ENCODE assay signal across 9 mouse cellular contexts in the genomic region with DNA sequence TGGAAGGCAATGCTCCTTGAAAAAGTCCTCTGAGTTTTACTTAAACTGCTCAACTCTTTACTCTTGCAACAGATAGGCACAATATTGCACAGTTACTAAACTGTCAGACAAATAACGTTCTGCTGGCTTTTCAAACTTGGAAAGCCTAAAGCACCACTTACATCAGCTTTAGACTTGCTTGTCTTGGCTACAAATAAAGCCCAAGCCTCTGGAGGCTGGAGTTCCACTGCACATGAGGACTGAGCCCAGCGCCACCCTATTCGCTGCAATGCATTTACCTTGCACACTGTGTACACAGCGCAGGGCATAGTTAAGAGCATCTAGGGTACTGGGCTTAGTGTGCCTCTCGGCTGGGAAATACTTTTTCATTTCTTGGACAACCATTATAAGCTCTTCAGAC. TPM values are rescaled to one million over a fixed set of nuclear protein-coding genes. Genes with fewer than 3 reads are reported as not detected.
DNase-seq lines count a peak whose midpoint lies in the region; ATAC-seq lines count a peak whose summit lies in the region.
"Had no signal": no experiment of that assay in that cellular context is flagged by ENCODE, and none has a peak within 500 bp of the region (broad histone marks: within the 10 kb centered on the region; RNA-seq: fewer than 3 reads in every experiment).

No protein-coding gene starts in this region.

- peak overlapping the region; percentile 94 for H3K4me2 ChIP-seq in neural tube, embryonic 11.5 days (ENCODE audit: low read depth)
- peak overlapping the region; percentile 97 for H3K4me2 ChIP-seq in forebrain, embryonic 13.5 days
- peak overlapping the region; percentile 99 for H3K4me2 ChIP-seq in hindbrain, embryonic 16.5 days (ENCODE audit: low read length)
- H3K4me2 ChIP-seq in liver, embryonic 12.5 days: peak overlapping the region; percentile 99
- H3K4me2 ChIP-seq in neural tube, embryonic 13.5 days: peak overlapping the region; percentile 97

- H3K36me3 ChIP-seq in neural tube, embryonic 11.5 days (ENCODE audit: control insufficient read depth, insufficient read depth, low read length): no peaks in the 10 kb centered on the region
- H3K36me3 ChIP-seq in forebrain, embryonic 13.5 days (ENCODE audit: poor library complexity, severe bottlenecking): peaks cover 19% of the 10 kb centered on the region
- H3K36me3 ChIP-seq in hindbrain, embryonic 16.5 days (ENCODE audit: control insufficient read depth, insufficient read depth, low read length): 0 out of 2 replicates have a peak, but pooled peaks cover 3% of the 10 kb centered on the region
- H3K36me3 ChIP-seq in liver, embryonic 12.5 days: peaks cover 24% of the 10 kb centered on the region
- peaks cover 17% of the 10 kb centered on the region for H3K36me3 ChIP-seq in neural tube, embryonic 13.5 days

- ATAC-seq in neural tube, embryonic 11.5 days (ENCODE audit: insufficient read depth, low FRiP score, low TSS enrichment): no peak
- ATAC-seq in forebrain, embryonic 13.5 days: no peak
- no peak for ATAC-seq in hindbrain, embryonic 16.5 days
- no peak for ATAC-seq in liver, embryonic 12.5 days
- ATAC-seq in neural tube, embryonic 13.5 days (ENCODE audit: low read depth): no peak
- ATAC-seq: Patski had no signal

- H3K27ac ChIP-seq in neural tube, embryonic 11.5 days (ENCODE audit: low read depth, low read length): no peak overlapping the region
- no peak overlapping the region for H3K27ac ChIP-seq in forebrain, embryonic 13.5 days
- no peak overlapping the region for H3K27ac ChIP-seq in hindbrain, embryonic 16.5 days (ENCODE audit: low read depth, low read length)
- H3K27ac ChIP-seq in liver, embryonic 12.5 days: no peak overlapping the region
- no peak overlapping the region for H3K27ac ChIP-seq in neural tube, embryonic 13.5 days (replicated peaks)

- no peaks in the 10 kb centered on the region for H3K27me3 ChIP-seq in neural tube, embryonic 11.5 days (ENCODE audit: control insufficient read depth, insufficient read depth, low read length)
- peaks cover 7% of the 10 kb centered on the region; the same call in 1 of the 2 replicates for H3K27me3 ChIP-seq in forebrain, embryonic 13.5 days
- 0 out of 2 replicates have a peak, but pooled peaks cover 2% of the 10 kb centered on the region for H3K27me3 ChIP-seq in hindbrain, embryonic 16.5 days (replicated peaks; ENCODE audit: control insufficient read depth, insufficient read depth, low read length)
- no peaks in the 10 kb centered on the region for H3K27me3 ChIP-seq in liver, embryonic 12.5 days (replicated peaks)
- peaks cover 13% of the 10 kb centered on the region for H3K27me3 ChIP-seq in neural tube, embryonic 13.5 days
- H3K27me3 ChIP-seq: Patski had no signal

- WGBS in neural tube, embryonic 11.5 days: 37% methylated on average over 5 of the region's 5 CpGs
- 45% methylated on average over 5 of the region's 5 CpGs for WGBS in forebrain, embryonic 13.5 days
- 43% methylated on average over 5 of the region's 5 CpGs for WGBS in hindbrain, embryonic 16.5 days
- WGBS in liver, embryonic 12.5 days (ENCODE audit: insufficient replicate concordance): 50% methylated on average over 5 of the region's 5 CpGs
- WGBS in neural tube, embryonic 13.5 days: 21% methylated on average over 5 of the region's 5 CpGs

- no peak overlapping the region for H3K9ac ChIP-seq in neural tube, embryonic 11.5 days (ENCODE audit: low read length)
- H3K9ac ChIP-seq in forebrain, embryonic 13.5 days: 0 out of 2 replicates have a peak overlapping the region, but pooled peaks have one; percentile 67
- H3K9ac ChIP-seq in hindbrain, embryonic 16.5 days (ENCODE audit: low read depth, low read length): no peak overlapping the region
- H3K9ac ChIP-seq in liver, embryonic 12.5 days: peak overlapping the region; percentile 79; the same call in 1 of the 2 replicates
- 0 out of 2 replicates have a peak overlapping the region, but pooled peaks have one; percentile 17 for H3K9ac ChIP-seq in neural tube, embryonic 13.5 days

- DNase-seq in neural tube, embryonic 11.5 days (ENCODE audit: low spot score): no peak
- no peak for DNase-seq in neural tube, embryonic 10.5 days (ENCODE audit: extremely low spot score, low spot score)
- no peak for DNase-seq in layer of hippocampus, postnatal 25 days (ENCODE audit: extremely low spot score in 1 of 2, low spot score in 1 of 2)
- DNase-seq in left cerebral cortex, postnatal 36 days (ENCODE audit: low spot score in 2 of 2): no peak

- intact Hi-C loops in left cerebral cortex, postnatal 36 days (cut with DNase I): loop anchor here (10.0 kb wide), 1 partner anchor 822 kb away; the partner anchor contains the start of gene Camta1

- H3K9me3 ChIP-seq in neural tube, embryonic 11.5 days (ENCODE audit: control insufficient read depth, low read length): no peaks in the 10 kb centered on the region
- H3K9me3 ChIP-seq in forebrain, embryonic 13.5 days (replicated peaks): no peaks in the 10 kb centered on the region
- H3K9me3 ChIP-seq in hindbrain, embryonic 16.5 days (ENCODE audit: control insufficient read depth, low read length): no peaks in the 10 kb centered on the region
- no peaks in the 10 kb centered on the region for H3K9me3 ChIP-seq in liver, embryonic 12.5 days (replicated peaks)
- no peaks in the 10 kb centered on the region for H3K9me3 ChIP-seq in neural tube, embryonic 13.5 days

- H3K4me3 ChIP-seq in neural tube, embryonic 11.5 days (ENCODE audit: low read depth, low read length): no peak overlapping the region
- H3K4me3 ChIP-seq in forebrain, embryonic 13.5 days: peak overlapping the region; percentile 56; the same call in 1 of the 2 replicates
- H3K4me3 ChIP-seq in hindbrain, embryonic 16.5 days (ENCODE audit: low read length): no peak overlapping the region; the same call in 1 of the 2 replicates
- H3K4me3 ChIP-seq in liver, embryonic 12.5 days: peak overlapping the region; percentile 67
- H3K4me3 ChIP-seq in neural tube, embryonic 13.5 days: peak overlapping the region; percentile 62

- H3K4me1 ChIP-seq in neural tube, embryonic 11.5 days (ENCODE audit: control insufficient read depth, insufficient read depth, low read length): peaks cover 13% of the 10 kb centered on the region
- H3K4me1 ChIP-seq in forebrain, embryonic 13.5 days: peaks cover 14% of the 10 kb centered on the region
- H3K4me1 ChIP-seq in hindbrain, embryonic 16.5 days (ENCODE audit: control insufficient read depth, insufficient read depth, low read depth, low read length): peaks cover 9% of the 10 kb centered on the region; the same call in 1 of the 2 replicates
- H3K4me1 ChIP-seq in liver, embryonic 12.5 days: peaks cover 30% of the 10 kb centered on the region
- H3K4me1 ChIP-seq in neural tube, embryonic 13.5 days (replicated peaks): peaks cover 16% of the 10 kb centered on the region

RNA-seq across cellular contexts. Expression of gene Per3, which starts 1.2 kb away (rescaled TPM):
- polyA plus RNA-seq in neural tube, embryonic 11.5 days (2014; fragmentation: Nextera tagmentation; extraction: Ambion mirVana): 4.9 and 5.0 TPM in 2 replicates
- 3.5 and 4.0 TPM in 2 replicates for polyA plus RNA-seq in forebrain, embryonic 13.5 days (2015; fragmentation: Nextera tagmentation; extraction: Ambion mirVana)
- 4.0 and 4.1 TPM in 2 replicates for polyA plus RNA-seq in hindbrain, embryonic 16.5 days (2015; fragmentation: Nextera tagmentation; extraction: Ambion mirVana)
- 4.3 and 4.9 TPM in 2 replicates for polyA plus RNA-seq in liver, embryonic 12.5 days (2016; fragmentation: Nextera tagmentation; extraction: Ambion mirVana)
- 3.7 and 3.9 TPM in 2 replicates for polyA plus RNA-seq in neural tube, embryonic 13.5 days (2015; fragmentation: Nextera tagmentation; extraction: Ambion mirVana)
- total RNA-seq in layer of hippocampus, postnatal 25 days (2021): 10 to 100 TPM; 26.7 to 26.8 TPM
- total RNA-seq in left cerebral cortex, postnatal 36 days (2021): 10 to 100 TPM; 25.6 to 33.8 TPM

RNA-seq across cellular contexts. Expression of gene Vamp3, which starts 14.5 kb away (rescaled TPM):
- 66.1 and 72.8 TPM in 2 replicates for polyA plus RNA-seq in neural tube, embryonic 11.5 days (2014; fragmentation: Nextera tagmentation; extraction: Ambion mirVana)
- polyA plus RNA-seq in forebrain, embryonic 13.5 days (2015; fragmentation: Nextera tagmentation; extraction: Ambion mirVana): 77.3 and 80.1 TPM in 2 replicates
- 54.6 and 55.7 TPM in 2 replicates for polyA plus RNA-seq in hindbrain, embryonic 16.5 days (2015; fragmentation: Nextera tagmentation; extraction: Ambion mirVana)
- polyA plus RNA-seq in liver, embryonic 12.5 days (2016; fragmentation: Nextera tagmentation; extraction: Ambion mirVana): 51.0 and 53.2 TPM in 2 replicates
- 55.6 and 69.1 TPM in 2 replicates for polyA plus RNA-seq in neural tube, embryonic 13.5 days (2015; fragmentation: Nextera tagmentation; extraction: Ambion mirVana)
- 10 to 100 TPM; 35.0 to 35.1 TPM for total RNA-seq in layer of hippocampus, postnatal 25 days (2021)
- 10 to 100 TPM; 30.8 to 31.6 TPM for total RNA-seq in left cerebral cortex, postnatal 36 days (2021)

RNA-seq across cellular contexts. Expression of gene Gm13090, which starts 46.1 kb away (rescaled TPM):
- polyA plus RNA-seq in neural tube, embryonic 11.5 days (2014; fragmentation: Nextera tagmentation; extraction: Ambion mirVana): 0.54 TPM in 1 of 2 replicates, not detected in the other
- 0.33 TPM in 1 of 2 replicates, not detected in the other for polyA plus RNA-seq in forebrain, embryonic 13.5 days (2015; fragmentation: Nextera tagmentation; extraction: Ambion mirVana)
- not detected in 2 replicates for polyA plus RNA-seq in hindbrain, embryonic 16.5 days (2015; fragmentation: Nextera tagmentation; extraction: Ambion mirVana)
- not detected in 2 replicates for polyA plus RNA-seq in liver, embryonic 12.5 days (2016; fragmentation: Nextera tagmentation; extraction: Ambion mirVana)
- 0.36 TPM in 1 of 2 replicates, not detected in the other for polyA plus RNA-seq in neural tube, embryonic 13.5 days (2015; fragmentation: Nextera tagmentation; extraction: Ambion mirVana)
- total RNA-seq in layer of hippocampus, postnatal 25 days (2021): not detected
- not detected for total RNA-seq in left cerebral cortex, postnatal 36 days (2021)
- polyA plus RNA-seq: Patski had no signal

RNA-seq across cellular contexts. Expression of gene Uts2, which starts 46.4 kb away (rescaled TPM):
- polyA plus RNA-seq in neural tube, embryonic 11.5 days (2014; fragmentation: Nextera tagmentation; extraction: Ambion mirVana): not detected in 2 replicates
- not detected in 2 replicates for polyA plus RNA-seq in forebrain, embryonic 13.5 days (2015; fragmentation: Nextera tagmentation; extraction: Ambion mirVana)
- polyA plus RNA-seq in hindbrain, embryonic 16.5 days (2015; fragmentation: Nextera tagmentation; extraction: Ambion mirVana): 0.65 and 0.85 TPM in 2 replicates
- polyA plus RNA-seq in liver, embryonic 12.5 days (2016; fragmentation: Nextera tagmentation; extraction: Ambion mirVana): not detected in 2 replicates
- 0.81 and 1.3 TPM in 2 replicates for polyA plus RNA-seq in neural tube, embryonic 13.5 days (2015; fragmentation: Nextera tagmentation; extraction: Ambion mirVana)
- not detected for total RNA-seq in layer of hippocampus, postnatal 25 days (2021)
- total RNA-seq in left cerebral cortex, postnatal 36 days (2021): not detected
- polyA plus RNA-seq: Patski had no signal

Comparison
In these comparisons a context has a peak if more than half of its experiments do, and no peak if none do; other contexts are left out.
1. H3K4me3 ChIP-seq: peak in forebrain, embryonic 13.5 days (single experiment), liver, embryonic 12.5 days (single experiment) and neural tube, embryonic 13.5 days (single experiment); none in neural tube, embryonic 11.5 days (single experiment) and hindbrain, embryonic 16.5 days (single experiment).
2. H3K9ac ChIP-seq: peak in forebrain, embryonic 13.5 days (single experiment), liver, embryonic 12.5 days (single experiment) and neural tube, embryonic 13.5 days (single experiment); none in neural tube, embryonic 11.5 days (single experiment) and hindbrain, embryonic 16.5 days (single experiment).
3. Peak in every context shown above with its lines, with median percentiles within 50 percentile points of each other: H3K4me2 ChIP-seq.